Mouse (Mus musculus): ENCODE measurements around the gene Tm6sf2. TPM values are rescaled to one million over a fixed set of nuclear protein-coding genes. Genes with fewer than 3 reads are reported as not detected.
A peak's percentile ranks its signal among the peaks of the same experiment; 100 is the strongest.

The Tm6sf2 gene
- polyA plus RNA-seq, 1 experiment from 2014 or later: 42.8 TPM

DNA sequence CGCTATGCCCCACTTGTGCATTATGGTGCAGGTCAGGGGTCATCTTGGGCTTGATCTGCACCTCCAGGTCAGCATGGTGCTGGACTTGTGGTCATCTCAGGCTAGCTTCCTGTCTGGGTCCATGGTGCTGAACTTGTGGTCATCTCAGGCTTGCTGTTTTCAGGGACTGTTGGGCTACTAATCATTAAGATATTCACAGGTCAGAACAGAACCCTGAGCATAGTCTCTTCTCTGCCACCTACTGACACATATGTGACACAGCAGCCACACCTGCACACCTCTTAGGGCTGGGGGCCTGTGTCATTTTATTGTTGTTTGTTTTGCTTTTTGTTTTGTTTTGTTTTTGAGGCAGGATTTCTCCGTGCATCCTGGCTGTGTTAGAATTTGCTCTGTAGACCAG is 50.1 kb downstream of the Tm6sf2 start:
- Histone ChIP-seq H3K27ac (no peak overlapping the region), H3K9ac (no peak overlapping the region), H3K27me3 (replicated peaks) (peaks cover 32% of the 10 kb centered on the region), H3K9me3 (no peaks in the 10 kb centered on the region), H3K4me3 (replicated peaks) (no peak overlapping the region), H3K4me2 (replicated peaks) (no peak overlapping the region), H3K36me3 (no peaks in the 10 kb centered on the region), H3K4me1 (replicated peaks) (peaks cover 5% of the 10 kb centered on the region; the same call in 1 of the 2 replicates)
- ATAC-seq: 0 out of 2 replicates have a peak, but pooled peaks have one; percentile 39
- 57% methylated on average over 2 of the region's 2 CpGs for WGBS

DNA sequence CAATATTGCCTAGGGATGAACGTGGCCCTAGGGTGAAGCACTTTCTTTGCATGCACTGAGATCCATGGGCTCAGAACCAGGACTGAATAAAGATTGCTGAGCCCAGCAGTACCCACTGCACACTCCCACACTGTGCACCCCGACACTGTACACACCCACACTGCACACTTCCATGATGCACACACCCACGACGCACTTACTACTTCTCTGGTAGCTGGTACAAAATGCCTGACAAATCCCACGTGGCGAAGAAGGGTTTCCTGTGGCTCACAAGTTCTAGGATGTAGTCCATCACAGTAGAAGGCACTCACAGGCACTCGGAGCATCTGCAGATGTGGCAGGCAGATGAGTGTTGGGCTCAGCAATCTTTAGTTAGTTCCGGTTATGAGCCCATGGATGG is 52.3 kb downstream of the Tm6sf2 start:
- Histone ChIP-seq H3K36me3 (no peaks in the 10 kb centered on the region), H3K27me3 (replicated peaks) (peaks cover 11% of the 10 kb centered on the region), H3K4me1 (replicated peaks) (peaks cover 10% of the 10 kb centered on the region; the same call in 1 of the 2 replicates), H3K9ac (no peak overlapping the region), H3K4me2 (replicated peaks) (no peak overlapping the region), H3K9me3 (no peaks in the 10 kb centered on the region), H3K4me3 (replicated peaks) (no peak overlapping the region), H3K27ac (no peak overlapping the region)
- WGBS: 65% methylated on average over 8 of the region's 8 CpGs
- no peak for ATAC-seq

DNA sequence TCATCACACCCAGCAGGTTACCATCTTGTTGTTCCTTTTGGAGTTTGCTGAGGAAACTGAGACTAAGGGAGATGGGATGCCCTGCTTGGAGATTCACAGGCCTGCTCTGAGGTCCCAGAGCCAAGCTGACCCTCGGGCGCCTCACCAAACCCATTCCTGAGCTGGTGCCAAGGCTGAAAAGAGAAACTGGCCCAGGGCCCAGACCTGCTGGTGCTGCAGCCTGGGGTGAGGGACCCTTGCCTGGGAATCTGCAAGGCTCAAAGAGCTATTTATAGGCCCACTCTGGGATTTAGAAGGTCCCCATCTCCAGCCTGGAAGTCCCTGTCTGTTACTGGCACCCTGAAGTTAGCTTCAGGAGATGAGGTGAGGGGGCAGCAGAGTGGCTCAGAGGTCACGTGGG is 55.7 kb downstream of the Tm6sf2 start:
- Histone ChIP-seq H3K4me1 (replicated peaks) (peaks cover 17% of the 10 kb centered on the region; the same call in 1 of the 2 replicates), H3K9ac (no peak overlapping the region; the same call in 1 of the 2 replicates), H3K36me3 (peaks cover 5% of the 10 kb centered on the region; the same call in 1 of the 2 replicates), H3K27me3 (replicated peaks) (no peaks in the 10 kb centered on the region), H3K4me3 (replicated peaks) (no peak overlapping the region), H3K4me2 (replicated peaks) (no peak overlapping the region), H3K9me3 (no peaks in the 10 kb centered on the region), H3K27ac (no peak overlapping the region)
- no peak for ATAC-seq
- 73% methylated on average over 3 of the region's 3 CpGs for WGBS

DNA sequence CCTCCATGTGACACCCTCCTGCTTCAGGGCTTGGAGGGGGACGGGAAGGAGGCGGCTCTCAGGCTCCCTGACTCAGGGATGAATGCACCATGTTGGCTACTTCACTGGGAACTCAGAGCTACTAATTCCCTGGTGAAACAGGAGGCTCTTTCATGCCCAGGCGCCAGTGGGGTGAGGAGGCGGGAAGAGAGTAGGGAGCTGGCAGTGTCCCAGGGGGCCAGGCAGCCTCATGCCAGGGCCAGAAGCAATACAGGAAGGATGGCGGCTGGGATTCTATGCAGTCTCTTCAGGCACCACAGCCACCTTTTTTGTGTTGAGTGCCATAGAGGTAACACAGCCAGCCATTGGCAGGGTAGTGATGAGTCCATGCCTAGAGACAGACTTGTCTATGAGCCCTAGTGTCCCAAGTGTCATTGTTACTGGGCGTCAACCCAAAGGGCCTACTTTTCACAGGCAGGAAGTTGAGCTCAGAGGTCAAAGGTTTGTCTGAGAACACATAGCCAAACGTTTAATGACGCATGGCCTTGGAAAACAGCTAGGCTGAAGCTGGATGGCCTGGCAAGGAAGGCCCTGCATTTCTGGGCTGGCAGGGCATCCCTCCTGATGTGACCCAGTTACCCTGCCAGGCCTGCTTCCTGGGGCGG is 56.7 kb downstream of the Tm6sf2 start:
- no peak overlapping the region for H3K4me2 ChIP-seq (replicated peaks)
- H3K36me3 ChIP-seq: peaks cover 14% of the 10 kb centered on the region
- no peak overlapping the region for H3K9ac ChIP-seq
- H3K27me3 ChIP-seq (replicated peaks): no peaks in the 10 kb centered on the region
- no peak overlapping the region for H3K27ac ChIP-seq
- 61% methylated on average over 9 of the region's 9 CpGs for WGBS
- H3K9me3 ChIP-seq: no peaks in the 10 kb centered on the region
- peaks cover 17% of the 10 kb centered on the region; the same call in 1 of the 2 replicates for H3K4me1 ChIP-seq (replicated peaks)
- H3K4me3 ChIP-seq (replicated peaks): no peak overlapping the region
- ATAC-seq: no peak

Other genes with a start within 250 kb of the Tm6sf2 start
- gene Pbx4, start 240.4 kb upstream of the Tm6sf2 start, polyA plus RNA-seq (2015; fragmentation: Nextera tagmentation; extraction: Ambion mirVana): 3.5 and 3.9 TPM in 2 replicates
- gene Cilp2, start 185.2 kb upstream of the Tm6sf2 start, polyA plus RNA-seq (2015; fragmentation: Nextera tagmentation; extraction: Ambion mirVana): 0.48 and 0.65 TPM in 2 replicates
- 2.8 and 3.4 TPM in 2 replicates for gene Tssk6, start 170.7 kb upstream of the Tm6sf2 start, polyA plus RNA-seq (2015; fragmentation: Nextera tagmentation; extraction: Ambion mirVana)
- gene Ndufa13, start 170.4 kb upstream of the Tm6sf2 start, polyA plus RNA-seq (2015; fragmentation: Nextera tagmentation; extraction: Ambion mirVana): 212 and 213 TPM in 2 replicates
- 3.9 and 4.2 TPM in 2 replicates for gene Yjefn3, start 170.2 kb upstream of the Tm6sf2 start, polyA plus RNA-seq (2015; fragmentation: Nextera tagmentation; extraction: Ambion mirVana)
- 51.2 and 54.7 TPM in 2 replicates for gene Gatad2a, start 76.5 kb upstream of the Tm6sf2 start, polyA plus RNA-seq (2015; fragmentation: Nextera tagmentation; extraction: Ambion mirVana)
- gene Mau2, start 30.2 kb upstream of the Tm6sf2 start, polyA plus RNA-seq (2015; fragmentation: Nextera tagmentation; extraction: Ambion mirVana): 43.1 and 46.4 TPM in 2 replicates
- gene Sugp1, start 30.1 kb upstream of the Tm6sf2 start, polyA plus RNA-seq (2015; fragmentation: Nextera tagmentation; extraction: Ambion mirVana): 36.3 and 37.5 TPM in 2 replicates
- gene Hapln4, start 10.5 kb downstream of the Tm6sf2 start, polyA plus RNA-seq (2015; fragmentation: Nextera tagmentation; extraction: Ambion mirVana): 0.06 and 0.11 TPM in 2 replicates
- 1.6 and 1.7 TPM in 2 replicates for gene Ncan, start 47.9 kb downstream of the Tm6sf2 start, polyA plus RNA-seq (2015; fragmentation: Nextera tagmentation; extraction: Ambion mirVana)
- 47.4 and 48.9 TPM in 2 replicates for gene Nr2c2ap, start 58.4 kb downstream of the Tm6sf2 start, polyA plus RNA-seq (2015; fragmentation: Nextera tagmentation; extraction: Ambion mirVana)
- 11.7 and 12.3 TPM in 2 replicates for gene Rfxank, start 66.2 kb downstream of the Tm6sf2 start, polyA plus RNA-seq (2015; fragmentation: Nextera tagmentation; extraction: Ambion mirVana)
- gene Borcs8, start 66.6 kb downstream of the Tm6sf2 start, polyA plus RNA-seq (2015; fragmentation: Nextera tagmentation; extraction: Ambion mirVana): 34.6 and 40.1 TPM in 2 replicates
- gene Mef2b, start 66.8 kb downstream of the Tm6sf2 start, polyA plus RNA-seq (2015; fragmentation: Nextera tagmentation; extraction: Ambion mirVana): 0.11 TPM in 1 of 2 replicates, not detected in the other
- gene Tmem161a, start 99.4 kb downstream of the Tm6sf2 start, polyA plus RNA-seq (2015; fragmentation: Nextera tagmentation; extraction: Ambion mirVana): 55.7 and 64.3 TPM in 2 replicates
- gene Slc25a42, start 139.4 kb downstream of the Tm6sf2 start, polyA plus RNA-seq (2015; fragmentation: Nextera tagmentation; extraction: Ambion mirVana): 5.8 and 6.0 TPM in 2 replicates
- 20.6 and 23.0 TPM in 2 replicates for gene Sugp2, start 161.3 kb downstream of the Tm6sf2 start, polyA plus RNA-seq (2015; fragmentation: Nextera tagmentation; extraction: Ambion mirVana)
- 25.4 and 26.4 TPM in 2 replicates for gene Armc6, start 161.5 kb downstream of the Tm6sf2 start, polyA plus RNA-seq (2015; fragmentation: Nextera tagmentation; extraction: Ambion mirVana)
- 27.7 and 31.5 TPM in 2 replicates for gene Homer3, start 209.9 kb downstream of the Tm6sf2 start, polyA plus RNA-seq (2015; fragmentation: Nextera tagmentation; extraction: Ambion mirVana)
- 45.8 and 52.7 TPM in 2 replicates for gene Ddx49, start 229.6 kb downstream of the Tm6sf2 start, polyA plus RNA-seq (2015; fragmentation: Nextera tagmentation; extraction: Ambion mirVana)
- 331 and 429 TPM in 2 replicates for gene Cope, start 229.6 kb downstream of the Tm6sf2 start, polyA plus RNA-seq (2015; fragmentation: Nextera tagmentation; extraction: Ambion mirVana)
- 3.6 TPM in 2 replicates for gene Cers1, start 242.9 kb downstream of the Tm6sf2 start, polyA plus RNA-seq (2015; fragmentation: Nextera tagmentation; extraction: Ambion mirVana)